Mouse (Mus musculus) cerebellum, postnatal 10 days (tissue): ENCODE measurements around the gene Atp8a2.

Source experiments
- DNase-seq, 2 experiments: peaks; one replicate each; pipeline ENCODE4 v3.0.0; 2021; ENCODE audit warnings: mixed read lengths in 2 of 2

The Atp8a2 gene

DNA sequence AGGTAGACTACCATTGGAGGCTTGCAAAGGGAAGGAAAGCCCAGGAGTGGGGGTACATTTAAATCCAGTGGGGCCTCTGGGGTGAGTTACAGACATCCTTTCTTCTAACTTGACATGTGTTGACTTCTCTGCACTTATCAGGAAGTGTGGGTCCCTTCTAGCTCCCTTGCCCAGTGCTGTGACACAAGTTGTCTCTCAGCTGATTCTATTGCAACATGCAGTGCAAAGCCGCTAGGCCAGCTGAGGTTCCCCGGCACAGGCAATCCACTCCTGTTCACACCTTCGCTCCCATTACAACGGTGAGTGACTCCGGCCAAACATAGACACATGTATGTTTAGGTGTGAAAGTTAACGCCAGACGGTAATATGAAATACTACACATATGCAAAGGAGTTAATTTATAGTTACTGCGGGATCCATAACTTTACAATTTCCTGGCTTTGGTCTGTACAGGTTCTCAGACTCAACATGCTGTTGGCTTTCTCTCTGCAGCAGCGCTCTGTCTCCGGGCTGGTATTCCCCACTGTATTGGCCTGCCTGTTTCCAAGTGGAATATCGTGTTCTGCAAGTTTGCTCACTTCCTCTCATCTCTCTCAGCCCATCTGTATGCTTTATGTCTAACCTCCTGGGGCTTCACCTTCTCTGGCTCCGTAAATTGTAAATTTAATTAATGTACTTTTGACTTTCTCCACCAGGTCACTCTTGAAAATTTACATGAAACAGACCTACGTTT, 491.5 kb downstream of the Atp8a2 start:
- no peak for DNase-seq

DNA sequence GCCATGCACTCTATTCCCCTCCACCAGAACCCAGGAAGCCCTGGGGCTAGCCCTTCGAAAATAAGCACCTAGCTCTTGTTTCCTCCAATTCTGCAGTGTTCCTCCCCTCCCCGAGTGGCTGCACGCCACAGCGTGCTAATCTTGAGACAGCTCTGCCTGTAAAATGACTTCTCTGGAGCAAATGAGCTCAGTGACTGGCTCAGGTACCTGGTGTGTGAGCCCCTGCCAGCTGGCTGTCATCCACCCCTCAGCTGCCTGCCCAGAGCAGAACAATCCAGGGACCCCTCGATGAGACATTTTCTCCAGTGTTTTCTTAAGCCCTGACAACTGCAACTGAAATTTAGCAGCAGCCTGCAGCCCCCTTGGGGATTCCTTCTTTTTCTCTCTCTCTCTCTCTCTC, 495.5 kb downstream of the Atp8a2 start:
- DNase-seq = peak; percentile 79 to 84

DNA sequence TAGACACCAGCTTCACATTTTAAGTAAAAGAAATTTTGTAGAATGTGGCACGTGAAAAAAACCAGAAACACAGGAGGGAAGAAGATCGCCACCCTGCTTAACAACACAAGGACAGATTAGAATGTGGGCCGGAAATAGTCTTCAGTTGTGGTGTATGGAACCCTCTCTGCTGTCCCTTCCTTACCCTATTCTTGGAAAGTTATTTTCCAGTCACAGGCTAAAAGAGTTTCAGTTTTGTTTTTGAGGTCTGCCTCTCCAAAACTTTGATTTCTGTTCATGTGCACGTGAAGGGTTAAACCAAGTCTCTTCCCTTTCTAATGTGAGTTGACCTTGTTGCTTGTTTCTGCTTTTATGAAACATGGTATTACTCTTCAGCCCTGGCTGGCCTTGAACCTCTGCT, 501.8 kb downstream of the Atp8a2 start:
- DNase-seq = no peak

DNA sequence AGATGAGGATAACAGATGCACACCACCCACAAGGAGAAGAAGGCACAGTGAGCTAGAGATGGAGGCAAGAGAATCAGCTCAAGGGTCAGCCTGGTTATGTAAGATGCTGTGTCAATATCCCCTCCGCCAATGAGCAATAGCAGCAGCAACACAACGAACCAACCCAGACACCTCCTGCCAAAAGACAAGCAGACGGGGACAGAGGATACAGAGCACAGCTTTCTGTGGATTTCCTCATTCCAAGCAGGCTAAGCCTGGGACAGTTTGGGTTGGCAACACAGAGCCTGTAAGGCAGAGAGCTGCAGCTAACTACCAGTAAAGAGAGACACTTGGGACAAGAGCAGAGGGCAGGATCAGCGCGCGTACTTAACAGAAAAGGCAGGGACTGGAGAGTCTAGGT, 504.8 kb downstream of the Atp8a2 start:
- no peak for DNase-seq

DNA sequence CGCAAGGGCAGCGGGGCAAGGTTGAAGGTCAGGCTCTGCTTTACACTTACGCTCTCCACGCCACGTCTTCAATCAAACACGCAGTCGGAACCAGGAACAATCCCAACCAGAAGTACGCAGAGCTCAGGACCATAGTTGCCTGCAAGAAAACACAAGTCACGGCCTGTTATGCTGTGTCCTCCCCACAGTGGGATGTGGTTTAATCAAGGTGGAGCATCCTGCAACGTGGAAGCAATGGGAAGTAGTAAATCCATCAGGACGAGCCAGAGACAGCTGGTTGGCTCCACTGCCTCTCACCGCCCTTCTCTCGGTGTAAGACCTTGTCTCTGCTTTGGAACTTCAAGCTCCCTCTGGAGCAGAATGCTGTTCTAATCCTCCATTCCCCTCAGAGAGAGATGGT, 505.6 kb downstream of the Atp8a2 start:
- DNase-seq = no peak

DNA sequence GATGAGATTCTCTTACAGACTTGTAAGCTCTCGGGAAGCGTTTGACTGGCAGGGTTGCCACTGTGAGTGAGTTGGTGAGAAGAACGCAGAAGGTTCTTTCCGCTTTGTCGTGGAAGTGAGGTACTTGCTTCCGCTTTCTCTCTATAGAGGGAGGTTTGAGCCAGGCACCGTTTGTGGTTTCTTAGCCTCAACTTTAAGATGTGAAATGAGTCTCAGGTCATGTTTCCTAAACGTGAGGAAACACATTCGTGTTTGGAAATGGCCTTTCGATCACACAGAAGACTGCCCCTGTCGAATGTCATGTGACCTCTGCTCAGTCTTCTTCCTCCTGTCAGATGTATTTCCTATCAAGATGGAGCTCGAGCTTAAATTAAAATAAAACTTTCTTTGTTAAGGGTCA, 506.0 kb downstream of the Atp8a2 start:
- no peak for DNase-seq

DNA sequence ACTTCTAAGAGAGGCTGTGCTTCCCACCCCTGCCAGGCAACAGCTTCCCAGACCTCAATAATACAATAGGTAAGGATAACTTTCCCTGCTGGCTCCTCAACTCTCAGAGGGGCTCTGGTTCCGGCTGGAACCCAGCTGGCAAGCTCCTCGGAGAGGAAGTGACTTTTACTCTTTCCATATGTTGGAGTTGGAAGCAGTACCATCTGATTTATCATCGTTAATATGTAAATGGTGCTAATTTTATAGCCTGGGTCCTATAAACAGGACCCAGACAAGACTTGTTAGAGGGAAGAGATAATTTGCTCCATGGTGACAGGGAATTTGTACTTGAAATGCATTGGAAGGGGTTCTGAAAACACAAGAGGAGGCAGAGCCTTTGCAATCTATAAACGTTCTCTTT, 507.4 kb downstream of the Atp8a2 start:
- no peak for DNase-seq

DNA sequence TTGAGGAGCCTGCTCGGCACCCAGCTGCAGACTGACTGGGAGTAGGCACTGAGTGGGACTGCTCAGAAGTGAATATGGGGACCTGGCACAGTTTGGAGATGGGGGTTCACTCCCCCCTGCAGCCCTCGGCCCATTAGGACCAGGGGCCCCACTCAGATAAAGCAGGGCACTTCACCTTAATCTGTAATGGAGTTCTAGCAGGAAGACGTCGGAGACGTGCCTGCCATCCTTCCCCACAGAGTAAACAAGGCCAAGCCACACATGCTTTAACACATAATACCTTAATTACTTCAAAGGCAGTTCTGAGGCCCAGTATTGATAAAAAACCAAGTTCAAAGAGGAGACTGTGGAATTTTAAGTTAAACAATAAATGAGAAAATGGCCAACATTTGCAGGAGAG, 510.8 kb downstream of the Atp8a2 start:
- DNase-seq = no peak

DNA sequence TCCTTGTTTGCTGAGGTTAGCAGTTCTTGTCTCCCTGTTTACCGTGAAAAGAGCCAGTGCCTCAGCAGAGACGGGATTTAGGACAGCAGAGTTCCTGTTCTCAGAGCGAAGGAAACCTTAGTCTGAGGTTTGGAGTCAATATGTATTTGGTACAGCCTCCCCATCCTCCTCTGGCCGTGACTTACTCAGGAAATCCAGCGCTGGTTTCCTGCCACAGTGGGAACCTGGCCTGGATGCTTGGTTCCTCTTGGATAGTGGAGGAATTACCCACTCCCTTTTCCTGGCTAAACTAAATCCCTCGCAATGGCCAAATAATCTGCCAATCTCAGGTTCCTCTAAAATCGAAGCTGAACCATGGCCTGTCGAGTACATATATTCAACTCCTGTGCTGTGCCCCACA, 511.6 kb downstream of the Atp8a2 start:
- no peak for DNase-seq

DNA sequence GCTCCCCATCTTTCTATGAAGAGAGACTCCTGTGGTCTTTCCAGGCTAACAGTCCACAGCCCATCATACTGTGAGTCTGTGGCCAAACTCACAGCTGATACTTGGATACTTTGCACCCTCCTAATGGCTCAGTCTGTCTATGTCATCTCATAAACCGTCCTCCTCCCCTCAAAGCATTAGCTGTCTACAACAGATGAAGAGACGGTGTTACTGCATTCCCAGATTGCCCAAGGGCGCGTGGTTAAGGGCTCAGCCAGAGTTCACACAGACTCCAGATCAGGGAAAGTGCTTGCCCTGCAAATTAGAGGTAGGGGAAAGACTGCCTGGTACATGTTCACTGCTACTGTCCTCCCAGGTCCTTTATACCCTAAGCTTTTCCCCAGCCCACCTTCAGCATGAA, 515.1 kb downstream of the Atp8a2 start:
- DNase-seq = peak; percentile 56 to 68

DNA sequence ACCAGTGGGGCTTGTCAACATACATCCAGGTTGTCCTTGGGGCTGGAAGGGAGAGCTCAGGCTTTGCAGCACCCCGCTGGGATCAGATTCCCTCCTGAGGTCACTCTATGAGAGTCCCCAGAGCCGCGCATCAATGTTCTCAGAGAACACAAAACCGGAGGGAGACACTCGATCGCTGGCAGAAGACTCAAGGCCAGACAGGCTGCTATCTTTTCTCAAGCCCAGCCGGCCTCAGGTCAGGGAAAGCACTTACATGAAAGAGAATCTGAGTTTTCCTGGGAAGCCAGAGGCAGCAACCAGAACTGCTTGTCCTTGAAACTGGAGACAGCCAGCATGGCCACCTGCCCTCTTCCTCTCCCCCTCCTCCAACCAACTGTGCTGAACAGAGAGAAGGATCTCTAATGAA, 519.4 kb downstream of the Atp8a2 start:
- DNase-seq = peak in 1 of 2 experiments; percentile 19

DNA sequence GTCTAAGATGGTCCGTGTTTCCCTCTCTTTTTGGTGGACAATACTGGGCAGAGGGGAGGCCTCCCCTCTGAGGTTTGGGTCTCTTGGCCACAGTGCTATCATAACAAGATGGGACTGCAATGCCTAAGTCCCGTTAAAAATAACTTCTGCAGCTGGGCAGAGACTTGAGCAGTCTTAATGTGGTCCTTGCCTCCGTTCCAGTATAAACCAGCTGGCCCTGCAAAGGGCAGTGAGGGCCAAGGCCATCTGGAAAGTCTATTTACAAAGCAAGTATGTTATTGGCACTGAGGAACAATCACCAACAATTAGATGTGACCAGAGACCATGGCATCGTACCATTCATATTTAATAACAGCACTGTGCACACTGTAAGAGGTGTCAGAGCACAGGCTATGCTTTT, 521.6 kb downstream of the Atp8a2 start:
- peak; percentile 27 to 28 for DNase-seq

DNA sequence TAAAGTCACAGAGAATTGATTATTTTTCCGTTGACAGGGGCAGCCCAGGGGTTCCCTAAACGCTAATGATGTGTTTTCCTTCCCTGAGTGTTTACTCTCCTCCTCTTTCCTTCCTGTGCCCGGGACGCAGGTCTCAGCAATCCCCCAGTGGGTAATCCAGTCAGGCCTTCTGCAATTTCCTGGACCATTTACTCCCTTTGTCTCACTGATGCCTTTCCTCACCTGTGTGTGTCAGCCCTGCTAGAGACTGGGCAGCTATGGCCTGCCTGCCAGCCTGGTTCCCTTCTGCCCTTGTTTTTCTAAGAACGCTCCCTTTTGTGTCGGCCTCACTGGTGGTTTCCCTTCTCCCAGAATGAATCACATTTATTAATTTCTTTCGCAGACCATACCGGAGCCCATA, 522.4 kb downstream of the Atp8a2 start:
- DNase-seq = peak in 1 of 2 experiments; percentile 10

DNA sequence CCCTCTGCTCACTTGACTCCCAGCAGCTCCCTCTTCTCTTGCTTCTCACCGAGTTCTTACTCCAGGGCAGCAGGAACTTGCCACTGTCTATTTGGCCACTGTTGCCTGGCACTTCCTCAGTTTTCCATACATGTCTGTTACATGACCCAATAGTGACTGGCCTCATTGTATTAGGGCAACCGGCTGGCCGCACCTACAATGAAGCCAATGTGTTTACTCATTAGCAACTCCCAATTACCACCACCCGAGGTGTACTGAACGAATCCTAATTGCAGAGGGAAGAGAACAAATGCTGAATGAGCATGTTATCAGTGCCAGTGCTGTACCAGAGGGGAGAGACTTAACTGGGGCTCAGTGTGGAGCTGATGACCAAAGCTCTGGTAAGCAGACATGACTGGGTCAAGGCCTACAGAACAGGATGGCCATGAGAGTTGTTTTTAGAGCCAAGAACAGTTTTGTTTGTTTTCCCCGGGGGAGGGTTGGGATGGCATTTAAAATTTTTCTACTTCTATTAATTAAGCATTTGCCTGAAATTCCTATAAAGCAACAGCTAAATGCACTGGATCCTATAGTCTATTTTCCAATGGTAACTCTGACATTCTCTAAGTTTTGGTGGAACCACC, 524.0 kb downstream of the Atp8a2 start:
- DNase-seq = no peak

DNA sequence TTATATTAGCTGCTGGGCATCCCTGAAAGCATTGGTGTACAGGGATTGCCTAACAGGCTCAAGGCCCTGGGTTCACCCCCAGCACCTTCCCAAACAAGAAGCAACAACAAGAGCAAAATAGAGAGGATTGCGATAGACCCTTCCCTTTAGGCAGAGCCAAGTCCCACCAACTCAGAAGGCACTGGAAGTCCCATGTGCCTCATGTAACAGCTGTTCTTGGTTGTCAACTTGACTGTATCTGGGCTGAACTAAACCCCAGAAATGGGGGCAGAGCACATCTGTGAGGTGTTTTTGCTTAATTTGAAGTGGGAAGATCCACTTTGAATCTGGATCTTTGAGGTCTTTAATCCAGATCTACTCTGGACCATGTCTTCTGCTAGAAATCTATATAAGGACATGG, 539.9 kb downstream of the Atp8a2 start:
- DNase-seq = no peak

DNA sequence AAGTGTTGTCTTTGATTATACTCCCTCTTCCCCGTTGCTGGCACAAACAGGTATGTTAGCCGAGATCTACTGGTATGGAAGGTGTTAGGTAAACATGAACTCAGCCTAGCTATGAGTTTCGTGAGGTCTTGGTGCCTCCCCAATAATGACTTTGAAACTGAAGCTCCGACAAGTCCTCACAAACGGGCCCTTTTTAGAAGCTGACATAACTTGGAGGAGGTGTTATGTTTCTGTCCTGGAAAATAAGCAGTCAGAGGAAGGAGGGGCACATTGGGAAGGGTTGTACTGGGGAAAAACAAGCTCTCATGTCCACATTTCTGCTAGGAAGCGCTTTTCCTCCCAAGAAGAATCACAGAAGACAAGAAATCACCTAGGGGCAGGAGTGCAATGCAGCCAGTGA, 540.4 kb downstream of the Atp8a2 start:
- no peak for DNase-seq

DNA sequence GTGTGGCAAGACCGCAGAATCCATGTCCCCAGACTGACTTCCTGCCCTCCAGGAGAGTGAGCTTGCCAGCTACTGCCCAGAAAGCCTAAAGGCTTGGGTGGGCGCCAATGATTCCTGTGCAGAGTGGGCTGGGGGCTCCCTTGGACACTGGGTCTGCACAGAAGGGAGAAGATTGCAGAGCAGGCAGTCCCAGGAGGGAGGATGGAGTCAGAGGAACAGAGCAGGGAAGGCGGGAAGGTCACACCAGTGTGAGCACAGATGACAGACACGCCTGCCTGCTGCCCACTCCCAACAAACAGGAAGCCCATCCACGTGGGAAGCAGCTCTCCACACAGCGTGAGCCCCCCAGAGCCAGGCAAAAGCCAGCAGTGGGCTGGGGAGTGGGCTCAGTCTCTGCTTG, 547.6 kb downstream of the Atp8a2 start:
- DNase-seq = peak; percentile 36 to 58

DNA sequence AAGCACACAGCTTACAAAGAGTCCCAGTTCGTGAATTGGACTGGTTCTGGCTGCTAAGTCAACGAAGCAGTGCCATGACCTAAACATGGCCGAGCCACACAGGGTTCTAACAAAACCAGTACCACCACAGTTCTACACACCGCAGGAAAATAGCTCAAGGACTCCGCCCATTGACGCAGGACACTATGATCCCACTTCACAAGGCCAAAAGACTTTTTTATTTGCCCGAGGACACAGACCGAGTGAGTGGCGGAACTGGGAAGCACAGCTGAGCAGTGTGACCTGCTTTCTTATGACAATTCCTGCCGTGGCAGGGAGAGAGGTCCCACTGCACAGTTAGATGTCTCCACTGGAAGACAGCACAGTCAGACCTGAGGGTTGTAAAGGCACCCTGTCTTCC, 548.4 kb downstream of the Atp8a2 start:
- DNase-seq = no peak

DNA sequence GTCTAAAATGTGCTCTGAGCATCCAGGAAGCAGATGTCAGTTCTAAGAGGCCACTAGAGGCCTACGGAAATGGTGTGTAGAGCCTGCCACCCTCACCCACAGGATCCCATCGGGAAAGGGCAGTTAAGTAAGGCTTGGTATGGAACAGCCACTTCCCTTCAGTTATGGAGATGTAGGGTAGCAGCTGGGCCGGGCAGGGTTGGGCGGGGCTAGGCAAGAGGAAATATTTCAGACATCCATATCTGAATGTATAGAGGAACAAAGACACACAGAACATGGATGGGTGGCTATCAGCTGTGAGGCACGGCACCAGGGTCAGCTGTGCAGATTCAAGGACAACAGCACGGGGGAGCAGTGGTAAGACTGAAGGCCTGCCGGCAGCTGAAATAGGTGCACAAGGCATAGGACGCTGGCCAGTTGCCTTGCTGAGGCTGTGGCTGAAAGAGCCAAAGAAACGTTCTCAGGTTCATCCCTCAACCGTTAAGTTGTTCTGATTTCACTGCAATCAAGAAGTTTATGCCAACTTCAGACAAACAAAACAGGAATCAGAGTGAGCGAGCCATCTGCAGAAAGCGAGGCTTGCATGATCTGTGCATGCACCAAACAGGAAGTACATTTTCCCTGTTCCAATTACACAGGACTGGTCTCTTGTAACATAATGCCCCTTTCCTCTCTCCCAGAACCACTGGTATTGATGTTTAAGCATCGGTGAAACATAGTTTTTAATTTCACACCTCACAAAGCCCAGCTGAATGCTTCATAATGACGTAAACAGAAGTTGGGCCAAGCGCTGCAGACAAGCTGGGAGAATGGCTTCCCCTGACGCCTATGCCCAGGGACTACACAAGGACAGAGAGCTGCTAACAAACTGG, 549.9 kb downstream of the Atp8a2 start:
- DNase-seq = no peak

DNA sequence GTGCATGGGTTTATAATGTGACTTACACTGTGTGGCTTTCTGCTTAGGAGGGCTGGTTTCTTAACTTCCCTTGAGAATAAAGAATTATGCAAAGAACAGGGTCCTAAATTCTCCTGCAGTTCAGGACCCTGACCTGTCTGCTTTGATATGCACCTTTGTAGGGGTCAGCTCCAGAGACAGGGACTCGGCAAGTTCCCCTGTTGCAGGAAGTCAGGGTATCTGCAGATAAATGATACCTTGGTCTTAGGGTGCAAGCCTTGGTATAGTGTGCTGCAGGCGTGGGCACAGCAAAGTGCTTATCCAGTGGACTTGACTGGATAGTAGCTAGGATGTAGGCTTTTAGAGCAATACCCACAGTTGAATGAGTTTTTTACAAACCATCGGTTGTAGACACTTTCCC, 552.1 kb downstream of the Atp8a2 start:
- DNase-seq = no peak

DNA sequence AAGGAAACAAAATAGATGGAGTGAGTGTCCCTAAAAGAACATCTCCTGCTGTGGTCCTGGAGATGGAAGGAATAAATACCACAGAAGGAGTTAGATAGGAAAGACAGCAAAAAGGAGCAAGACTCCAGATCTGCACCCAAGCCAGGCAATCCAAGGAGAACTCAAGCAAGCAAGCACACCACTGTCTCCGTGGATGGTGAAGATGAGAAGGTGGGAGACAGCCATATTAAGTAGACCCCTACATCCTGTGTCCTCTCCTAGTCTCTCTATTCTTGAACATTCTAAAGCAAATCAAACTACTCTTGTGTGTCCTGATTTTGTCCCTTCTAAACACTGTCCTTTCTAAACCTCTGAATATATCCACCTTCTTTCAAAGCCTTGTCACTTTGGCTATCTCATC, 552.8 kb downstream of the Atp8a2 start:
- DNase-seq = no peak

DNA sequence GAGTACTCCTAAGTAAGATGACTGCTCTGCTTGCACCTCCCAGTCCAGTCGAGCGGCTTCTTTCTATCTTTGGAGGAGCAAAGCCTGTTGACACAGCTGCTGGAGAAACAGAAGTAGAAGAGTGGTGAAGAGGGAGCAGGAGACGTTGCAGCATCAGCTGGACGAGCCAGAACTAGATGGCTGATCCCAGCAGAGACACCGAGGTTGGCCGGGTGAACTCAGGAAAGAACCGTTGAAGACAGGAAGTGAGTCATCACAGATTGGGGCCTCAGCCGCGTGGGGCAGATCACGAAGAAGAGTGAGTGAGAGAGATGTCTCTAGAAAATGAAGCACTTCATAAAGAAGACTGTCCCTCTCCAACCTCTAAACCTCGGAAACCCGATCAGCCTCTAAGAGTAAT, 553.4 kb downstream of the Atp8a2 start:
- DNase-seq = no peak

DNA sequence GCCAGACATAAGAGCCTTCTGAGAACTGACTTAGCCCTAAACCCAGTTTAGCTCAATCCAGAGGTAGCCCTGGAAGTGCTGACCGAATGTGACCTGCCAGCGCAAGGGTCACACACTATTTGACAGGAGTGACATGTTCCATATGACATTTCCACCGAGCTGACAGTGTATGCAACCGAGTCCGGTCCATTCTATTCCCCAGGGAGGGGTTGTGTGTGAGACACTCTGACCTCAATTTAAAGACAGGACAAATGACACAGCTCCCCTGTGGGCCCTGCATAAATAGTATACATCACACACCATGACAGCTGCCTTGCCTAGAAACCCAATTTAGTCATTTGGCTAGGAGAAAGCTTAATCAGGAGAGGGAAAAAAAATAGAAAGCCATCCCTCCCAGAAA, 555.1 kb downstream of the Atp8a2 start:
- DNase-seq = no peak
